Mouse (Mus musculus) intestine, embryonic 16.5 days (tissue): ENCODE results near the gene Serpina1d. TPM values are rescaled to one million over a fixed set of nuclear protein-coding genes. Genes with fewer than 3 reads are reported as not detected.
"Not testable (repeated sequence)": the region's sequence is repeated elsewhere in the genome, so short reads cannot be mapped to it uniquely, and the experiment has no call there.

ENCODE experiments used
- ATAC-seq: fragments of 200-750 bp; cut with Nextera tagmentation; 2 replicates; pipeline ENCODE4 v1.8.0; 2017; ENCODE audit warnings: moderate TSS enrichment, moderate library complexity
- H3K27ac ChIP-seq: fragments of 300-500 bp; sonication (generic); 2 replicates; pipeline ENCODE4 v1.5.1; 2014; ENCODE audit warnings: mild to moderate bottlenecking, low read length
- H3K27me3 ChIP-seq: fragments of 300-500 bp; sonication (generic); replicated peaks from 2 replicates; pipeline ENCODE4 v1.6.1; 2014; ENCODE audit warnings: low read length, control low read depth, mixed read lengths; ENCODE audit not compliant: control insufficient read depth, insufficient read depth
- H3K36me3 ChIP-seq: fragments of 300-500 bp; sonication (generic); 2 replicates; pipeline ENCODE4 v1.6.1; 2014; ENCODE audit warnings: low read length, control low read depth; ENCODE audit not compliant: control insufficient read depth, insufficient read depth
- H3K4me1 ChIP-seq: fragments of 300-500 bp; sonication (generic); 2 replicates; pipeline ENCODE4 v1.6.1; 2014; ENCODE audit warnings: low read length, control low read depth, mixed read lengths; ENCODE audit not compliant: control insufficient read depth, insufficient read depth
- H3K4me2 ChIP-seq: fragments of 300-500 bp; sonication (generic); 2 replicates; pipeline ENCODE4 v1.6.1; 2014; ENCODE audit warnings: low read depth, low read length, control low read depth
- H3K4me3 ChIP-seq: fragments of 300-500 bp; sonication (generic); 2 replicates; pipeline ENCODE4 v1.5.1; 2014; ENCODE audit warnings: mild to moderate bottlenecking, low read length
- H3K9ac ChIP-seq: fragments of 300-500 bp; sonication (generic); 2 replicates; pipeline ENCODE4 v1.6.1; 2014; ENCODE audit warnings: low read depth, low read length
- H3K9me3 ChIP-seq: fragments of 300-500 bp; sonication (generic); 2 replicates; pipeline ENCODE4 v1.6.1; 2016; ENCODE audit warnings: low read length, control low read depth; ENCODE audit not compliant: control insufficient read depth
- WGBS: fragments of 180-500 bp; shearing (Covaris S2); extraction: QIAGEN DNeasy Blood & Tissue Kit; methylation state at CpG from one replicate; pipeline ENCODE4 v1.1.7; 2014; 5-methylcytosine and 5-hydroxymethylcytosine counted together
- polyA plus RNA-seq: library from polyadenylated mRNA; unstranded; fragments of >200 nt; fragmentation: Nextera tagmentation; extraction: Ambion mirVana; gene quantifications from 2 replicates; pipeline ENCODE4 v1.2.1, GENCODE M21; 2015

The Serpina1d gene
- polyA plus RNA-seq, result 16.7 and 18.2 TPM in 2 replicates

- not testable (repeated sequence) for H3K4me2 ChIP-seq, H3K9me3 ChIP-seq, H3K4me3 ChIP-seq, H3K9ac ChIP-seq, H3K36me3 ChIP-seq, H3K27ac ChIP-seq, H3K27me3 ChIP-seq, H3K4me1 ChIP-seq
- WGBS, result 57% methylated on average over 6 of the region's 6 CpGs
- ATAC-seq, result peak; percentile 58
These were observed at the start of gene Serpina1d for GRCm38 (mm10) chr12:103773246-103773851. Serpina1d (minus strand) TSS chr12:103773592.

GRCm38 (mm10) chr12:103770597-103770996 is 2.8 kb downstream of the Serpina1d start:
- H3K9me3 ChIP-seq, H3K9ac ChIP-seq, H3K4me1 ChIP-seq, H3K27ac ChIP-seq, H3K36me3 ChIP-seq, ATAC-seq, H3K27me3 ChIP-seq, H3K4me3 ChIP-seq, H3K4me2 ChIP-seq: not testable (repeated sequence)
- 85% methylated on average over 1 of the region's 1 CpGs for whole genome bisulfite sequencing

DNA sequence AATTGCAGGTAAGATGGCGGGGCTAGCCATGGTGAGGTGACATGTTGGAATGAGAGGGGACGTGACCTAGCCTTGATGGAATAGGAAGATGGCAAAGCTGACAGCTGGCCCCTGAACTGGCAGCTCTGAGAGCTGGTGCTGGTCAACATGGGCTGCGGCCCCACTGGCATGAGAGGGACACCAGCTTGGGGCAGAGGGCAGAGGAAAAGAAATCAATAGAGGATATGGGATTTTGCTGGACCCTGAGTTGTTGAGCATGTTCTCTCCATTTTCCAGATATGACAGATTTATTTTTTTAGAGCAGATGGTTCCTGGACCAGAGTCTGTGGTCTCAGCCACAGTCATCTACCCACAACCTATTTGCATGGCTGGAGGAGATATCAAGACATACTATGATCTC is 10.3 kb downstream of the Serpina1d start:
- H3K4me2 ChIP-seq, H3K9me3 ChIP-seq, H3K36me3 ChIP-seq, H3K9ac ChIP-seq, H3K4me3 ChIP-seq, H3K4me1 ChIP-seq, H3K27me3 ChIP-seq, ATAC-seq, H3K27ac ChIP-seq: not testable (repeated sequence)
- WGBS, result 83% methylated on average over 3 of the region's 3 CpGs

GRCm38 (mm10) chr12:103760316-103760715 is 13.1 kb downstream of the Serpina1d start:
- not testable (repeated sequence) for H3K9me3 ChIP-seq, H3K36me3 ChIP-seq, H3K4me1 ChIP-seq, ATAC-seq, H3K27me3 ChIP-seq, H3K9ac ChIP-seq, H3K4me3 ChIP-seq, H3K27ac ChIP-seq, H3K4me2 ChIP-seq
- 89% methylated on average over 3 of the region's 3 CpGs for WGBS

GRCm38 (mm10) chr12:103745957-103746356 is 27.4 kb downstream of the Serpina1d start:
- WGBS, result 86% methylated on average over 5 of the region's 5 CpGs
- H3K36me3 ChIP-seq, H3K27me3 ChIP-seq, ATAC-seq, H3K4me1 ChIP-seq, H3K27ac ChIP-seq, H3K9ac ChIP-seq, H3K9me3 ChIP-seq, H3K4me2 ChIP-seq, H3K4me3 ChIP-seq: not testable (repeated sequence)

DNA sequence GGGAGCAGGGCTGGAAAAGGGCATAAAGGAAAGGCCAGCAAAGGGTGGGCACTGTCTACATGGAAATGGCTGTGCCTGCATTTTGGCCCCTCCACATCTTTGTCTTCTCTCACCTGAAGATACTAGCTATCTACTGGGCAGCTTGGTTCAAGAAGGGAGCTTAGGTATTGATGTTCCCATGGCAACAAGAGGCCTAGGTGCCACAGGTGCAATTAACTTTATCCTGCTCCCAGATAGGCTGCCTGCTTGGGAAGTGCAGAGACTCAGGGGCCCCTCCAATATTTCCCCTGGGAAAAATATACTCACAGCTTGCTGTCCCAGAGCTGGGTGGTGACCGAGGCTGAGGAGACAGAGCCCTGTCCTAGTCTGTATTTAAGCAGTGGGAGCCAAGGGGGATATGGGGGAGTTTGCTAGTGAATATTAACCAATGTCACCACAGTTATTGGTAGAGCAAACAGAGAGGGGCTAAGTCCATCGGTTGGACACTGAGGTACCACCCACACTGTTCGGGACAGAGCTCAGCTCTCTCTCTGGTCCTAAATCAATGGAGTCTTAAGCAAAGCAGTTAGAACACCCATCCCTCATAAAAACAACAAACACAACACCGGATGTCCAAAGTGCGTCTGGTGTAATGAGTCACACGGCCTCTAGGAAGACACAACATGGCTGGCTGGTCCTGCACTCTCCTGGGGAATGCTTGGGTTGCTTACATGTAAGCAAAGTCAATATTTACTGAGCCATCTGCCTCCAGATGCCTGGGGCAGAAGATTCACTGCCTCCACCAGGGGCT is 35.4 kb downstream of the Serpina1d start:
- H3K4me2 ChIP-seq, H3K4me1 ChIP-seq, H3K9me3 ChIP-seq, H3K36me3 ChIP-seq, H3K27me3 ChIP-seq, H3K9ac ChIP-seq, H3K27ac ChIP-seq: not testable (repeated sequence)
- peak; percentile 87 for ATAC-seq
- WGBS, result 57% methylated on average over 5 of the region's 6 CpGs
- peak overlapping the region; percentile 8; the same call in 1 of the 2 replicates for H3K4me3 ChIP-seq

- not testable (repeated sequence) for H3K4me2 ChIP-seq, H3K9me3 ChIP-seq, ATAC-seq, H3K36me3 ChIP-seq, H3K27me3 ChIP-seq, H3K4me1 ChIP-seq, H3K9ac ChIP-seq, H3K4me3 ChIP-seq, H3K27ac ChIP-seq
- WGBS, result 82% methylated on average over 4 of the region's 4 CpGs
These were observed 37.8 kb downstream of the Serpina1d start for GRCm38 (mm10) chr12:103735566-103735965.

GRCm38 (mm10) chr12:103735101-103735500 is 38.3 kb downstream of the Serpina1d start:
- not testable (repeated sequence) for H3K4me1 ChIP-seq, H3K27me3 ChIP-seq, ATAC-seq, H3K27ac ChIP-seq, H3K36me3 ChIP-seq, H3K4me3 ChIP-seq, H3K9ac ChIP-seq, H3K4me2 ChIP-seq, H3K9me3 ChIP-seq
- 76% methylated on average over 4 of the region's 4 CpGs for WGBS
